Mouse (Mus musculus) liver, postnatal 0 days (tissue): ENCODE measurements around the gene Gm10842. TPM values are rescaled to one million over a fixed set of nuclear protein-coding genes. Genes with fewer than 3 reads are reported as not detected.

Source experiments
- ATAC-seq: fragments of 200-750 bp; cut with Nextera tagmentation; 2 replicates; pipeline ENCODE4 v1.8.0; 2017; ENCODE audit warnings: mild to moderate bottlenecking, moderate library complexity
- DNase-seq: peaks from one replicate; pipeline ENCODE4 v3.0.0-alpha.2; 2016
- H3K27ac ChIP-seq: fragments of 300-500 bp; sonication (generic); 2 replicates; pipeline ENCODE4 v1.5.1; 2014; ENCODE audit warnings: antibody characterized with exemption, moderate library complexity, mild to moderate bottlenecking, low read depth
- H3K27me3 ChIP-seq: fragments of 300-500 bp; sonication (generic); 2 replicates; pipeline ENCODE4 v1.6.1; 2014; ENCODE audit warnings: low read length, control low read depth, mixed read lengths; ENCODE audit not compliant: insufficient read depth
- H3K36me3 ChIP-seq: fragments of 300-500 bp; sonication (generic); replicated peaks from 2 replicates; pipeline ENCODE4 v1.6.1; 2014; ENCODE audit warnings: mild to moderate bottlenecking, control low read depth, low read length, moderate library complexity, mixed read lengths; ENCODE audit not compliant: insufficient read depth
- H3K4me1 ChIP-seq: fragments of 300-500 bp; sonication (generic); 2 replicates; pipeline ENCODE4 v1.6.1; 2014; ENCODE audit warnings: antibody characterized with exemption, mild to moderate bottlenecking, control low read depth; ENCODE audit not compliant: insufficient read depth
- H3K4me2 ChIP-seq: fragments of 300-500 bp; sonication (generic); 2 replicates; pipeline ENCODE4 v1.6.1; 2014; ENCODE audit warnings: low read depth, mild to moderate bottlenecking, low read length, moderate library complexity, mixed read lengths
- H3K4me3 ChIP-seq: fragments of 300-500 bp; sonication (generic); 2 replicates; pipeline ENCODE4 v1.5.1; 2014; ENCODE audit warnings: low read depth, low read length
- H3K9ac ChIP-seq: fragments of 300-500 bp; sonication (generic); replicated peaks from 2 replicates; pipeline ENCODE4 v1.6.1; 2014; ENCODE audit warnings: mild to moderate bottlenecking, moderate library complexity
- H3K9me3 ChIP-seq: fragments of 300-500 bp; sonication (generic); 2 replicates; pipeline ENCODE4 v1.6.1; 2016; ENCODE audit warnings: mild to moderate bottlenecking, control low read depth, low read length, mixed read lengths
- CTCF ChIP-seq: sonication (generic); IDR thresholded peaks from 2 replicates; pipeline ENCODE4 v1.5.1; 2016; ENCODE audit warnings: antibody characterized with exemption, low read depth
- EP300 ChIP-seq: IDR thresholded peaks from 2 replicates; pipeline ENCODE4 v1.6.1; 2016; ENCODE audit warnings: antibody characterized with exemption, low read depth, mild to moderate bottlenecking
- WGBS: fragments of 180-500 bp; shearing (Covaris S2); extraction: QIAGEN DNeasy Blood & Tissue Kit; methylation state at CpG from one replicate; pipeline ENCODE4 v1.1.7; 2014; ENCODE audit not compliant: insufficient replicate concordance; 5-methylcytosine and 5-hydroxymethylcytosine counted together
- polyA plus RNA-seq: library from polyadenylated mRNA; unstranded; fragments of >200 nt; fragmentation: Nextera tagmentation; extraction: Ambion mirVana; gene quantifications from 2 replicates; pipeline ENCODE4 v1.2.1, GENCODE M21; 2015

The Gm10842 gene
- polyA plus RNA-seq, 1 experiment from 2014 or later: not detected

DNA sequence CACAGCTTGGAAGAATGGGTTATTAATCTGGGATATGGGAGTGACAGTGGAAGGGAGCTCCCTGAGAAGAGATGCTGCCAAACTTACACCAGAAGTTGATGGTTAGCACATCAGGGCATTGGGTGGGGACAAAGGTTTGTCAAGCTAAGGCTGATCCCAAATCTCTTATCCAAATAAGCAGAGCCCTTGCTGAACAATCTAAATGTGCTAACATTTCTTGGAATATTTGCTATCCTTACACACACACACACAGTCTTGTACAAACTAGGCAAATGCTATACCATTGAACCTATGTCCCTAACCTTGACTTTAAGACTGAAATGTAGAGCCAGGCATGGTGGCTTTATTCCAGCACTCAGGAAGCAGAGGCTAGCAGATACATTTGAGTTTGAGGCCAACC lies 3.1 kb upstream of the Gm10842 start:
- Histone ChIP-seq H3K4me3 (no peak overlapping the region), H3K4me1 (peaks cover 13% of the 10 kb centered on the region), H3K27ac (peak overlapping the region; percentile 55), H3K9ac (no peak overlapping the region), H3K27me3 (no peaks in the 10 kb centered on the region), H3K9me3 (no peaks in the 10 kb centered on the region), H3K36me3 (peaks cover 13% of the 10 kb centered on the region), H3K4me2 (no peak overlapping the region)
- DNase-seq (no peak), ATAC-seq (peak; percentile 79)
- peak; percentile 87 for TF ChIP-seq EP300
- TF ChIP-seq CTCF: no peak

GRCm38 (mm10) chr11:105144084-105144483 lies 2.6 kb upstream of the Gm10842 start:
- peak; percentile 66 for ATAC-seq
- Histone ChIP-seq H3K9ac (no peak overlapping the region), H3K27ac (peak overlapping the region; percentile 55; the same call in 1 of the 2 replicates)

GRCm38 (mm10) chr11:105144508-105145210 lies 2.0 kb upstream of the Gm10842 start:
- no peak; the same call in 1 of the 2 replicates for TF ChIP-seq CTCF
- TF ChIP-seq EP300: no peak
- Histone ChIP-seq H3K4me2 (no peak overlapping the region), H3K27ac (peak overlapping the region; percentile 55; the same call in 1 of the 2 replicates), H3K4me3 (no peak overlapping the region), H3K27me3 (no peaks in the 10 kb centered on the region), H3K36me3 (peaks cover 6% of the 10 kb centered on the region; the same call in 1 of the 2 replicates), H3K9ac (no peak overlapping the region), H3K4me1 (peaks cover 13% of the 10 kb centered on the region), H3K9me3 (no peaks in the 10 kb centered on the region)
- ATAC-seq (peak; percentile 53), DNase-seq (no peak)
- 71% methylated on average over 11 of the region's 11 CpGs for WGBS

More at GRCm38 (mm10) chr11:105144084-105144483, 2.6 kb upstream of the Gm10842 start:
- 64% methylated on average over 3 of the region's 3 CpGs for WGBS
- Histone ChIP-seq H3K4me2 (no peak overlapping the region), H3K9me3 (no peaks in the 10 kb centered on the region), H3K27me3 (no peaks in the 10 kb centered on the region), H3K36me3 (peaks cover 11% of the 10 kb centered on the region), H3K4me3 (no peak overlapping the region), H3K4me1 (peaks cover 13% of the 10 kb centered on the region)
- no peak for DNase-seq
- TF ChIP-seq CTCF (no peak), EP300 (no peak)

DNA sequence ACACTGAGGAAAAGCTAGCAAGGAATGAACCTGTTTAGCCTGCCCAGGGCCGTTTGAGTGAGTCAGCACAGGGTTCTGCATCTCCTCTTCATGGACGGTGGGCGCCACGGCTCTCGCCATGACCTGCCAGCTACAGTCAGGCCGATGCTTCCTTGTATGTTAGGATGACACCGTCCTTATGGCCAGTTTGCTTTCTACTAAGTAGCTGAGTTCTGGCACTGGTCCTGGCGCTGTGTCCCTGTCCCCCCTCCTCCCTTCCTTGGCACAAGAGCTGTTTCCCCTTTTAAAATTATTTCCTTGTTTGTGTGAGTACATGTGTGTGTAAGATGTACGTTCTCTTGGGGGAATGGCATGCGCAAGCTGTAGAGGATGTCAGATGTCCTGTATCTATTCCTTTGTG lies 1.5 kb upstream of the Gm10842 start:
- no peaks in the 10 kb centered on the region for H3K27me3 ChIP-seq
- ATAC-seq (0 out of 2 replicates have a peak, but pooled peaks have one; percentile 24), DNase-seq (no peak)
- no peaks in the 10 kb centered on the region for H3K9me3 ChIP-seq
- no peak overlapping the region for H3K4me2 ChIP-seq
- H3K36me3 ChIP-seq: 0 out of 2 replicates have a peak, but pooled peaks cover 3% of the 10 kb centered on the region
- TF ChIP-seq EP300 (no peak), CTCF (no peak)
- WGBS: 82% methylated on average over 10 of the region's 10 CpGs
- peak overlapping the region; percentile 34; the same call in 1 of the 2 replicates for H3K27ac ChIP-seq
- H3K9ac ChIP-seq: no peak overlapping the region
- H3K4me3 ChIP-seq: no peak overlapping the region
- H3K4me1 ChIP-seq: peaks cover 13% of the 10 kb centered on the region

DNA sequence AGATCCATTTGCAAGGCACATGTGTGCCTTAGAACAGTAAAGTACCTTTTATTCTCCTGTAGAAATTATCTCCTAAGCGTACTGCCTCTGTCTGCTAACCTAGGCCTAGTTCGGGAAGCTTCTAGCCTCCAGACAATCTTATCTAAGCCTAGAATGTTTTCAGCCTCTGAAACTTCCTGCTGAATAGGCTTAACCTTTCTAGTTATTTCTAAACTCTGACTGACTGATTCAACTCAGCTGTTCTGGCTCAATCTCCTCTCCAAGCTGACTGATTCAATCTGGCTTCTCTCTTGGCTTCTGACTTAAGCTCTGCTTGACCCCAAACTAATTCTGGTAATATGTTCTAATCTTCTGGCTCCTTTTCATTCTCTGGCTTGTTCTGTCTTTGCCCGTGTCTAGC lies 2.7 kb downstream of the Gm10842 start:
- Histone ChIP-seq H3K27ac (peak overlapping the region; percentile 13; the same call in 1 of the 2 replicates), H3K4me2 (no peak overlapping the region), H3K36me3 (no peaks in the 10 kb centered on the region), H3K4me3 (no peak overlapping the region), H3K27me3 (no peaks in the 10 kb centered on the region), H3K4me1 (peaks cover 33% of the 10 kb centered on the region), H3K9me3 (no peaks in the 10 kb centered on the region), H3K9ac (no peak overlapping the region)
- DNase-seq (no peak), ATAC-seq (no peak)
- WGBS: 48% methylated on average over 3 of the region's 3 CpGs
- TF ChIP-seq CTCF: no peak
- no peak for TF ChIP-seq EP300

DNA sequence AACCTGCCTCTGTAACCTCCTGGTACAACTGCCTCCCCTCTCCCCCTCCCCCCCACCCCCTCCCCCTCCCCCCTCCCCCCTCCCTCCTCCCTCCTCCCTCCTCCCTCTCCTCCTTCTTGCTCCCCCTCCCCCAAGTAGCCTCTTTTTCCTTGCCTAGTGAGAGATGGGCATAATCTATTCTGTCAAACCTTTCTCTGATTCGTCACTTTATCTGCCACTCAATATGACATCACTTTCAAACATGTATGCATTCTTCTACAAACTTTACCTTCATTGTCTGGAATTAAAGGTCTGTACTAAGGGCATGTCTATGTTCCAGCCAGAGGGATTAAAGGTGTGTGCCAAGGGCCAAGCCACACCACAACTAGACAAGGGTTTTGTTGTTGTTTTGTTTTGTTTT lies 3.1 kb downstream of the Gm10842 start:
- Histone ChIP-seq H3K4me1 (peaks cover 31% of the 10 kb centered on the region), H3K36me3 (no peaks in the 10 kb centered on the region), H3K4me3 (no peak overlapping the region), H3K4me2 (no peak overlapping the region), H3K27ac (no peak overlapping the region), H3K27me3 (no peaks in the 10 kb centered on the region), H3K9me3 (no peaks in the 10 kb centered on the region), H3K9ac (no peak overlapping the region)
- 75% methylated on average over 1 of the region's 1 CpGs for WGBS
- TF ChIP-seq EP300 (no peak), CTCF (no peak)
- no peak for DNase-seq
- ATAC-seq: no peak
